Mouse (Mus musculus): ENCODE data around the gene Vmn1r239-ps.
"Not testable (repeated sequence)": the region's sequence is repeated elsewhere in the genome, so short reads cannot be mapped to it uniquely, and the experiment has no call there.

Vmn1r239-ps gene

GRCm38 (mm10) chrX:147453610-147454009, at the start of gene Vmn1r239-ps:
Gene Vmn1r239-ps (minus strand): TSS chrX:147453710.
- DNase-seq = not testable (repeated sequence)

- no peak for DNase-seq
Measured at GRCm38 (mm10) chrX:147489551-147489950, 36.0 kb upstream of the Vmn1r239-ps start.

DNA sequence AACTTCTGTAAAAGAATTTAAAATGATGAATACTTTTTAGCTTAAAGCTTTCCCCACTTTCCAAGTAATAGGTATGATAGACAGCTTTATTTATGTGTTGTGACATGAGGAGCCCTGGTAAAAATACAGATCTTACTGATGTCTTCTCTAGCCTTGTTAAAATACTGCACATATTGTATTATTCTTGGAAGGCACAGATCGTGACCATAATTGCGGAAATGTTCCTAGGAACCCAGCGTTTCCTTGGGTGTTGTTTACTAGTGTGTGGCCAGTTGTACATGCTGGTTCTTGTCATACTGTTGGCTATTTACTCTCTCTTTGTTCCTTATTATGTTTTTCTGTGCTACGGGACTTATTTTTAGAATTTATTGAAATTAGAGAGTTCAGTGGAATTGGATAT, 10.1 kb downstream of the Vmn1r239-ps start:
- no peak for DNase-seq

DNA sequence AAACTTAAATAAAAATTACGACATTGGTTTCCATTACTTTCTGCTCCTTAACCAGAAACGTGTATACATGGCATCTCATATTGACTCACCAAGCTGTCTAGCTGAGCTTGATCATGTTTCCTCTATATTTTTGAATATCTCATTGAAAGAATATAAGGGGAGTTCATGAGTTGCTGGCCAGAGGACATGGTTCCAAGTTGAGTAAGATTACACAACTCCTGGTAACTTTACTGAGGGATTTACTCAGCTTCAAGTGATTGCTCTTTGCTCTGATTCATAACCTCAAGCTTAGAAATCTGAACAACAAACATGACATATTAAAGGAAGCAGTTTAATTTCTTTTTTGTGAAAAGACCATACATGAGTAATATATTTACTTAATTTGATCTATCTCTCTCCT, 18.1 kb downstream of the Vmn1r239-ps start:
- DNase-seq = no peak

- DNase-seq = peak in 1 of 2 experiments; percentile 1
Measured at GRCm38 (mm10) chrX:147429753-147430152, 23.8 kb downstream of the Vmn1r239-ps start.

GRCm38 (mm10) chrX:147429129-147429528, 24.4 kb downstream of the Vmn1r239-ps start, which contains the start of gene Il13ra2:
Gene Il13ra2 (minus strand): TSS chrX:147429192.
- DNase-seq = no peak
